Mouse (Mus musculus): ENCODE measurements around the gene Defb18. TPM values are rescaled to one million over a fixed set of nuclear protein-coding genes. Genes with fewer than 3 reads are reported as not detected.

Defb18 gene
- polyA plus RNA-seq, 1 experiment from 2014 or later = not detected

Other genes with a start within 250 kb of the Defb18 start
- gene Crisp4, start 91.5 kb downstream of the Defb18 start, polyA plus RNA-seq (2014; fragmentation: Nextera tagmentation; extraction: Ambion mirVana) = not detected in 2 replicates
- not detected in 2 replicates for gene Defb41, start 27.7 kb upstream of the Defb18 start, polyA plus RNA-seq (2014; fragmentation: Nextera tagmentation; extraction: Ambion mirVana)